Comparison of ENCODE assay signal across 24 mouse cellular contexts in the genomic region with DNA sequence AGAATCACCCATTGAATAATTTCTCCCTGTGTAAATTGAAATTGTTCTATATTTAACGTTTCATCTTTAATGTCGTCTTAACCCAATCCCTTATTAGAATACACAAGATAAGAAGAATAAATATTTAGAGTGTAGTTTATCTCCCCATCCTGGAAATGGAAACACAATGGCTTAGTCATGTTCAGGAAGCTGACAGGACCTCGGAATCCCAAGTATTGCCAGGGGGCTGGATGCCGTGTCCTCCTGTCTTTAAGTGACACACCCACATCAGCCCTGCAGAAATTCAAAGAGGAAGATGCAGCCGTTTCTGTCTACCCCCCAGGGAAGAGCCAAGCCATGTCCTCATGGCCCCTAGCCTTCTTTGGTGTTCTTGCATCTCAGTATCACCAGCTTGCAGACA.
DNase-seq lines count a peak whose midpoint lies in the region; ATAC-seq lines count a peak whose summit lies in the region.
"Had no signal": no experiment of that assay in that cellular context is flagged by ENCODE, and none has a peak within 500 bp of the region (broad histone marks: within the 10 kb centered on the region; RNA-seq: fewer than 3 reads in every experiment).

No protein-coding gene starts in this region.

- H3K4me2 ChIP-seq in lung, embryonic 16.5 days (ENCODE audit: low read depth, low read length): no peak overlapping the region
- H3K4me2 ChIP-seq: embryonic facial prominence, embryonic 13.5 days; embryonic facial prominence, embryonic 15.5 days; forebrain, embryonic 12.5 days had no signal

- DNase-seq in lung, postnatal 4 days: no peak
- DNase-seq in lung, postnatal 14 days: peak; percentile 33
- DNase-seq in lung, postnatal 36 days: peak; percentile 71
- DNase-seq in urinary bladder, postnatal 10 days (ENCODE audit: low spot score): no peak
- DNase-seq in adipocyte (ENCODE audit: low spot score): no peak
- DNase-seq: adrenal gland, adult 8-10 months; adrenal gland, postnatal 14 days; adrenal gland, postnatal 36 days; cerebellum, adult 11-12 months; cerebellum, adult 8-10 months; cerebellum, adult 9-11 months; cerebellum, postnatal 14 days; cerebellum, postnatal 36 days; embryo, embryonic 11 days had no signal

- H3K9ac ChIP-seq in lung, embryonic 16.5 days (ENCODE audit: low read length): no peak overlapping the region
- H3K9ac ChIP-seq: embryonic facial prominence, embryonic 13.5 days; embryonic facial prominence, embryonic 15.5 days; forebrain, embryonic 12.5 days had no signal

- peaks cover 4% of the 10 kb centered on the region for H3K4me1 ChIP-seq in lung, embryonic 16.5 days (replicated peaks; ENCODE audit: control insufficient read depth, insufficient read depth, low read length)
- H3K4me1 ChIP-seq in megakaryocyte, embryonic 14.5 days: peaks cover 21% of the 10 kb centered on the region
- H3K4me1 ChIP-seq: embryonic facial prominence, embryonic 13.5 days; embryonic facial prominence, embryonic 15.5 days; forebrain, embryonic 10.5 days; forebrain, embryonic 12.5 days had no signal

- H3K36me3 ChIP-seq in lung, embryonic 16.5 days (ENCODE audit: control insufficient read depth, insufficient read depth, low read length): no peaks in the 10 kb centered on the region
- H3K36me3 ChIP-seq in megakaryocyte, embryonic 14.5 days (replicated peaks; ENCODE audit: low read length): no peaks in the 10 kb centered on the region
- H3K36me3 ChIP-seq: embryonic facial prominence, embryonic 13.5 days; embryonic facial prominence, embryonic 15.5 days; forebrain, embryonic 12.5 days had no signal

- peak; percentile 47; the same call in 1 of the 2 replicates for ATAC-seq in lung, embryonic 16.5 days (ENCODE audit: low read depth)
- no peak for ATAC-seq in megakaryocyte, adult 5-6 weeks (ENCODE audit: poor library complexity, severe bottlenecking)
- ATAC-seq: forebrain, embryonic 14.5 days; forebrain, embryonic 16.5 days had no signal

- H3K27me3 ChIP-seq in lung, embryonic 16.5 days (ENCODE audit: control insufficient read depth, insufficient read depth, low read depth, low read length): no peaks in the 10 kb centered on the region
- H3K27me3 ChIP-seq in megakaryocyte, embryonic 14.5 days (replicated peaks): peaks cover 5% of the 10 kb centered on the region
- H3K27me3 ChIP-seq: embryonic facial prominence, embryonic 13.5 days; embryonic facial prominence, embryonic 15.5 days; forebrain, embryonic 12.5 days had no signal

- no peak overlapping the region for H3K27ac ChIP-seq in lung, embryonic 16.5 days (ENCODE audit: low read length)
- H3K27ac ChIP-seq: embryonic facial prominence, embryonic 13.5 days; embryonic facial prominence, embryonic 15.5 days; forebrain, embryonic 10.5 days; forebrain, embryonic 12.5 days had no signal

- H3K4me3 ChIP-seq in lung, embryonic 16.5 days (ENCODE audit: low read length): no peak overlapping the region
- H3K4me3 ChIP-seq in megakaryocyte, embryonic 14.5 days (replicated peaks): peak overlapping the region; percentile 82
- H3K4me3 ChIP-seq: embryonic facial prominence, embryonic 13.5 days; embryonic facial prominence, embryonic 15.5 days; erythroblast, embryonic 14.5 days; forebrain, embryonic 10.5 days; forebrain, embryonic 12.5 days had no signal

- H3K9me3 ChIP-seq in lung, embryonic 16.5 days (ENCODE audit: control insufficient read depth, low read length): no peaks in the 10 kb centered on the region
- H3K9me3 ChIP-seq in megakaryocyte, embryonic 14.5 days: peaks cover 3% of the 10 kb centered on the region; the same call in 1 of the 2 replicates
- H3K9me3 ChIP-seq: embryonic facial prominence, embryonic 13.5 days; embryonic facial prominence, embryonic 15.5 days; forebrain, embryonic 10.5 days; forebrain, embryonic 12.5 days had no signal

- 10% methylated on average over 5 of the region's 5 CpGs for WGBS in lung, embryonic 16.5 days

Comparison
In these comparisons a context has a peak if more than half of its experiments do, and no peak if none do; other contexts are left out.
1. DNase-seq: peak in lung, postnatal 14 days (single experiment) and lung, postnatal 36 days (single experiment); none in lung, postnatal 4 days (0 of 2), urinary bladder, postnatal 10 days (single experiment) and adipocyte (single experiment).